In genomic region chr14:12722452-12723194, GRCm38 (mm10) we compare ENCODE assay signal across 27 mouse cellular contexts.
DNase-seq lines count a peak whose midpoint lies in the region; ATAC-seq and TF ChIP-seq lines count a peak whose summit lies in the region.
"Had no signal": no experiment of that assay in that cellular context is flagged by ENCODE, and none has a peak within 500 bp of the region (broad histone marks: within the 10 kb centered on the region; RNA-seq: fewer than 3 reads in every experiment).

No protein-coding gene starts in this region.

- no peaks in the 10 kb centered on the region for H3K36me3 ChIP-seq in testis, adult 2 months (ENCODE audit: control insufficient read depth, insufficient read depth, low read length)
- H3K36me3 ChIP-seq: forebrain, embryonic 12.5 days; forebrain, embryonic 15.5 days; heart, embryonic 12.5 days; heart, embryonic 15.5 days; hindbrain, embryonic 10.5 days had no signal

- H3K4me1 ChIP-seq in testis, adult 2 months (ENCODE audit: control insufficient read depth, insufficient read depth, low read length) = no peaks in the 10 kb centered on the region
- H3K4me1 ChIP-seq: forebrain, embryonic 12.5 days; heart, embryonic 12.5 days; heart, embryonic 15.5 days; hindbrain, embryonic 10.5 days had no signal

- no peaks in the 10 kb centered on the region for H3K27me3 ChIP-seq in testis, adult 2 months (ENCODE audit: control insufficient read depth, insufficient read depth, low read length)
- H3K27me3 ChIP-seq: forebrain, embryonic 12.5 days; forebrain, embryonic 15.5 days; heart, embryonic 12.5 days; heart, embryonic 15.5 days had no signal

- TF ChIP-seq CTCF in testis, adult 2 months (IDR thresholded peaks at IDR 0.05; ENCODE audit: control insufficient read depth, insufficient read depth, insufficient replicate concordance, low read depth, low read length) = no peak

- ATAC-seq in frontal cortex, adult (ENCODE audit: low TSS enrichment) = peak; percentile 58; the same call in 1 of the 2 replicates
- ATAC-seq: forebrain, embryonic 15.5 days; hindbrain, postnatal 0 days; inflammation-experienced regulatory T-cells, adult 6 months had no signal

- peak overlapping the region; percentile 50; the same call in 1 of the 2 replicates for H3K27ac ChIP-seq in testis, adult 2 months (ENCODE audit: control insufficient read depth, insufficient read depth, low read depth, low read length)
- H3K27ac ChIP-seq: forebrain, embryonic 12.5 days; forebrain, embryonic 15.5 days; gastrocnemius, adult 2 months; heart, embryonic 15.5 days; hindbrain, embryonic 10.5 days; hindbrain, embryonic 14.5 days; hindbrain, postnatal 0 days had no signal

- H3K4me3 ChIP-seq in testis, adult 2 months (ENCODE audit: control insufficient read depth, low read depth, low read length) = no peak overlapping the region
- H3K4me3 ChIP-seq: forebrain, embryonic 12.5 days; forebrain, embryonic 15.5 days; gastrocnemius, adult 2 months; heart, embryonic 12.5 days; heart, embryonic 15.5 days; hindbrain, embryonic 10.5 days had no signal

- DNase-seq in frontal cortex, postnatal 36 days (ENCODE audit: low spot score in 2 of 2) = no peak
- no peak for DNase-seq in testis, postnatal 10 days (ENCODE audit: low spot score)
- peak; percentile 78 for DNase-seq in gonadal fat pad, adult 2 months (ENCODE audit: low read depth)
- no peak for DNase-seq in right cerebral cortex, postnatal 10 days (ENCODE audit: low spot score in 2 of 2)
- no peak for DNase-seq in spleen, postnatal 14 days (ENCODE audit: low spot score in 2 of 2)
- DNase-seq in urinary bladder, postnatal 14 days (ENCODE audit: low spot score) = no peak
- DNase-seq: adrenal gland, adult 2 months; adrenal gland, postnatal 14 days; cerebellum, adult 11-12 months; cerebellum, adult 8-10 months; cerebellum, postnatal 10 days; cerebellum, postnatal 36 days; gastrocnemius, adult 2 months; gastrocnemius, postnatal 14 days; heart, adult 18-20 months; heart, postnatal 10 days; heart, postnatal 36 days had no signal

- TF ChIP-seq POLR2A in testis, adult 2 months (IDR thresholded peaks at IDR 0.05; ENCODE audit: control insufficient read depth, low read depth, low read length) = no peak
